Mouse (Mus musculus): ENCODE results near the gene Sbp.
"Not testable (repeated sequence)": the region's sequence is repeated elsewhere in the genome, so short reads cannot be mapped to it uniquely, and the experiment has no call there.

Gene Sbp

GRCm38 (mm10) chr17:23941372-23941771, at the start of gene Sbp:
Gene Sbp, plus strand, starts transcription at chr17:23941672.
- in situ Hi-C loops (cut with MboI, MseI), result no loop called here

GRCm38 (mm10) chr17:23917158-23917557, 24.3 kb upstream of the Sbp start, which contains the start of gene Dcpp3:
Gene Dcpp3, plus strand, starts transcription at chr17:23917458.
- in situ Hi-C loops (cut with MboI, MseI), result loop anchor here in 1 of 2 experiments (5.0 kb wide), 1 partner anchor 35 kb away; no protein-coding TSS in a partner anchor

GRCm38 (mm10) chr17:23924531-23925007, 16.9 kb upstream of the Sbp start:
- in situ Hi-C loops (cut with MboI, MseI), result loop anchor here in 1 of 2 experiments (5.0 kb wide), 1 partner anchor 42 kb away; the partner anchor contains the start of genes Dcpp1 and Dcpp2

- in situ Hi-C loops (cut with MboI, MseI), result no loop called here
These were observed 16.4 kb upstream of the Sbp start for GRCm38 (mm10) chr17:23925090-23925493.

GRCm38 (mm10) chr17:23931157-23931556, 10.3 kb upstream of the Sbp start:
- in situ Hi-C loops (cut with MboI, MseI), result no loop called here

GRCm38 (mm10) chr17:23947486-23947885, 6.0 kb downstream of the Sbp start:
- in situ Hi-C loops (cut with MboI, MseI), result not testable (repeated sequence)

GRCm38 (mm10) chr17:23949068-23949467, 7.6 kb downstream of the Sbp start:
- in situ Hi-C loops (cut with MboI, MseI), result no loop called here

GRCm38 (mm10) chr17:23950828-23951227, 9.4 kb downstream of the Sbp start:
- in situ Hi-C loops (cut with MboI, MseI), result loop anchor here in 1 of 2 experiments (5.0 kb wide), 1 partner anchor 34 kb away; the partner anchor contains the start of gene Dcpp3

GRCm38 (mm10) chr17:23955174-23955573, 13.7 kb downstream of the Sbp start, which contains the start of gene Sbpl:
Gene Sbpl, minus strand, starts transcription at chr17:23955274.
- in situ Hi-C loops (cut with MboI, MseI), result loop anchor here in 1 of 2 experiments (5.0 kb wide), 1 partner anchor 103 kb away; no protein-coding TSS in a partner anchor

GRCm38 (mm10) chr17:23960084-23960738, 18.7 kb downstream of the Sbp start:
- in situ Hi-C loops (cut with MboI, MseI), result loop anchor here (5.0 to 10.0 kb wide), 3 partner anchors 37 to 995 kb away; partner anchors contain the start of gene Prss22 (in 1 of the 2)

- in situ Hi-C loops (cut with MboI, MseI), result loop anchor here (5.0 to 10.0 kb wide), 3 partner anchors 36 to 993 kb away; partner anchors contain the start of gene Prss22 (in 1 of the 2)
These were observed 20.2 kb downstream of the Sbp start for GRCm38 (mm10) chr17:23961573-23962122.

GRCm38 (mm10) chr17:23965805-23966425, 24.4 kb downstream of the Sbp start:
- in situ Hi-C loops (cut with MboI, MseI), result loop anchor here in 1 of 2 experiments (5.0 to 10.0 kb wide), 2 partner anchors 199 to 989 kb away; no protein-coding TSS in a partner anchor

GRCm38 (mm10) chr17:23966658-23967401, 25.4 kb downstream of the Sbp start:
- in situ Hi-C loops (cut with MboI, MseI), result loop anchor here in 1 of 2 experiments (5.0 to 10.0 kb wide), 2 partner anchors 200 to 988 kb away; no protein-coding TSS in a partner anchor

- in situ Hi-C loops (cut with MboI, MseI), result loop anchor here in 1 of 2 experiments (5.0 to 10.0 kb wide), 2 partner anchors 201 to 986 kb away; no protein-coding TSS in a partner anchor
These were observed 27.3 kb downstream of the Sbp start for GRCm38 (mm10) chr17:23968780-23969179.

GRCm38 (mm10) chr17:23969231-23969630, 27.8 kb downstream of the Sbp start:
- in situ Hi-C loops (cut with MboI, MseI), result loop anchor here in 1 of 2 experiments (5.0 to 10.0 kb wide), 2 partner anchors 202 to 986 kb away; no protein-coding TSS in a partner anchor

GRCm38 (mm10) chr17:23971315-23971714, 29.8 kb downstream of the Sbp start:
- in situ Hi-C loops (cut with MboI, MseI), result no loop called here

GRCm38 (mm10) chr17:23976665-23977064, 35.2 kb downstream of the Sbp start:
- in situ Hi-C loops (cut with MboI, MseI), result no loop called here

- in situ Hi-C loops (cut with MboI, MseI), result no loop called here
These were observed 38.0 kb downstream of the Sbp start for GRCm38 (mm10) chr17:23979471-23979870.

GRCm38 (mm10) chr17:23980297-23980909, 38.9 kb downstream of the Sbp start, which contains the start of gene Prss30:
Gene Prss30, minus strand, starts transcription at chr17:23980566.
- in situ Hi-C loops (cut with MboI, MseI), result no loop called here

GRCm38 (mm10) chr17:23982912-23983311, 41.4 kb downstream of the Sbp start:
- in situ Hi-C loops (cut with MboI, MseI), result no loop called here

All from T-helper 17 cell (primary cell).